Mouse (Mus musculus): ENCODE data around the gene Mamdc2.
A peak's percentile ranks its signal among the peaks of the same experiment; 100 is the strongest.

Gene Mamdc2

DNA sequence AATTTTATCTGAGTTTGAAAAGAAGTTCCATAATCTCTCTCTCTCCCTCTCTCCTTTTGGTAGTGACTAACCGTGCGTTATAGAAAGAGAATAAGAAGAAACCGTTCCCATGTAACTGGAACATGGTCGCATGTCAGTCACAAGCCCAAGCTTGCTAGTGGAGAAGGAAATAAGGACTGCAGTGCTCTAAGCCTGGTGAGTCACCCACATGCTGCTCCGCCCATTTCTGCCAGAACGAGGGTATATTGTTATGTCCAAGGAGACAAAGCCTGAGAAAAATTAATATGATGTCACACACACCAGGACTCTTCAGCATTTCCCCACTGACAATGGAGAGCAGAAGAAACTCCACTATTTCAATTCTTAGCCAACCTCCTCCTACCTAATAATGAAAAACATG is 93.5 kb downstream of the Mamdc2 start:
- DNase-seq: no peak

DNA sequence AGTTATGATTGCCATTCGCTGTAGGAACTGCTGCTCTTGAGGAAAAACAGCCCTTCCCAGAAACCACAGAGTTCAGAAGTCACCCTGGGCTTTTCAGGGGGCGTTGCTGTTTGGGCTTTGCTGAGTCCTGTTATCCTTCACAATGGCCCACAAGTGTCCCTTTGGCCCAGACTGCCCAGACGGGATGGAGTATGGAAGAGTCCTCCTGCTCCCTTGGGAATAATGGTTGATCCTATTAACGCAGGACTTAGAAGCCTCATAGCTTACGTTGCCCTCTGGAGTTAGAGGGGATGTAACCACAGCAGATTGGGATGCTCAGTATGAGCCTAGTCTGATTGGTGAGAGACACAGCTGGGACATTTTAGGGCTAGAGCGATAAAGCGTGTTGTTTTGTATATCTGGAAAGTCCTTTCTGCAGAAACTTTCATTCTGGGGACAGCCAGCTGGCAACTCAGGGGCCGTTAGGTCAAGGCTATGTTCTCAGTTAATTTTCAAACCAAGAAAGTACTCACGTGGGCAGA is 94.3 kb downstream of the Mamdc2 start:
- no peak for DNase-seq

DNA sequence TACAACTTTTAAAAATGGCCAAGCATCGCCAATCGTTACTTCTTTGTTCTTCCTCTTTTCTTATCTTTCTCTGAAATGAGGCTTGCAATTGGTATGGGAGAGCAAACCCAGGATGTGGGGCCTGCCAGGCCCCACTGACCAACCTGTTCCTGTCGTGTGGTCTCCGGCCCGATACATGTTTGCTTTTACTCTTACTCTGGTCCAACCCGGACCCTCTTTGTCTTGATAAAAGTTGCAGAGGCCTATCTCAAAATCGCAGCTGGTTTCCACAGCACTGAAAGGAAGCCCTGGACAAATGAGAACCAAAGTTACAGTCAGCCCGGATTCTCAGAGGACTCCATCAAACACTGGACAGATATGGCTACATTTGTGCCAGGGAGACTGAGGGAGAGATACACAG is 95.1 kb downstream of the Mamdc2 start:
- DNase-seq: no peak

DNA sequence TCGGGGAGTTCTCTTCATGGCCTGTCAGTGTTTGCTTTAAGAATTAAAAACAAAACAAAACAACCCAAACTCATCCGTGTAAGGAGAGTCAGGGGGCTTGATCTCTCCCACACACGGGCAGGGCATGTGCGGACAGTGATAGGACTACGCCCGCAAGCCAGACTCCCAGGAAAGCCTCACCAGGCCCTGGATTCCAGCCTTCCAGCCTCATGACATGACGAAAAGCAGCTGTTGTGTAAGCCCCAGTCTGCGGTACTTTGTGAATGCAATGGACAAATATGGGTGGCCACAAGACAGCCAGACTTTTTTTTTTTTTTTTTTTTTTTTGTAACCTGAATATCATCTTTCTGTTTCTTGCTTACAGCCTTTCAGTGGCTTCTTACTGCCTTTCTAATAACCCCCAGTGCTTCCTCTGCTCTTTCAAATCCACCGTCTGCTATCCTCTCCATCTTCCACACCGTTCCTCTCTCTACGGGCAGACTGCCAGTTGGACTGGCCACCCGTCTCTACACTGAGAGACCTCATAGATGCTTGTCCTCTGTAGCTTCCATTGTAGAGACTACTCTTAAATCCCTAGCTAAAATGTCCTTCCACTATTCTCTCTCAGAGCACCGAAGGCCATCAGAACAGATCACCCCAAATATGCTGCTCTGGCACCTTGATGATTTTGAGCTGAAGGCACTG is 96.3 kb downstream of the Mamdc2 start:
- DNase-seq: no peak

DNA sequence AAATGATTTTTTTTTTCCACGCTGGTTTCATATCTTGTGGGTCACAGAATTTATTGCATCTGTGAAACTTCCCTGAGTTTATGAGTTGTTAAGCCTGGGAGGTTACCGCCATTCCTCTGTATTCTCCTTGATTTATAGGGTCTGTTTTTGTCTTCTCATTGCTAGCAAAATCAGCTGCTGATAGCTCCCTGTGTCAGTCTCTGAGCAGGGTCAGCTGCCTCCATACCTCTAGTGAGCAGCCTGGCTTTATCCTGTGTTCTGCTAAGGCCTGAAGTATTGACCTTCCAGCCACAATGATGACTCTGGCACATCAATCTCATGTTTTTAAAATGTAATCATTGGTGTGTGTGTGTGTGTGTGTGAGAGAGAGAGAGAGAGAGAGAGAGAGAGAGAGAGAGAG is 98.3 kb downstream of the Mamdc2 start:
- DNase-seq: no peak

DNA sequence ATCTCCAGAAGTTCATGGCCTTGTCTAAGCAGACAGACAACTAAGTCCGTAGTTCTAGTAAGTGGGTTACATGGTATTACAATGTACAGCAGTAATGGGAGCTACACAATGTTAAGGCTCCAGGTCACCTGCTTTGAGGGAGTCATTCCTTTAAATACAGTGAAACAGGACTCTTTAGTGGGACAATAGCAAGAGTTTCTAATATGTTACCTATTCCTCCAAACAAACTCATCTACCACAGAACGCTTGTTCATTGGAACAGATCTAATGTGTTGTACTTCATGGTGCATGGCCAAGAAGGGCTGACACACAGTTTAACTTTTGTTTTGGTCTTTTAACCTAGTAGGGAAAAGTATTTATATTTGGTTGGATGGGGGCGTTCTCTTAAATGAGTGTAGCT is 105.5 kb downstream of the Mamdc2 start:
- no peak for DNase-seq

DNA sequence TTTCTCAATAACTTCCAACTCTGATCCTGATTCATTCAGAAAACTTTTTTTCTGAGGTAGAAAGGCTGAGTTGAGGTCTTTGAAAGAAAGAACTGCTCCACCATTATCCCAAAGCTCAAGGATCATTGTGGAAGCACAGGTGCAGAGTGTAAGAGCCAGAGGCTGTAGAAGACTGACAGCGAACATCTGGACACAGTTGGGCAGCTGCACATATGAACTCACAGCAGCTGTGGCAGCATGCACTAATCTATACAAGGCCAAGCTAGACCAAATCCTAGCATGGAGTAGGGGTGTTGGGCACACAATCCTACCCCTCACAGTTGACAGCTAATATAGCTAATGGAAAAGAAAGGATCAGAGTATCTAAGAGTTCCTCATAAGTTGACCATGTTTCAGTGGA is 115.4 kb downstream of the Mamdc2 start:
- no peak for DNase-seq

DNA sequence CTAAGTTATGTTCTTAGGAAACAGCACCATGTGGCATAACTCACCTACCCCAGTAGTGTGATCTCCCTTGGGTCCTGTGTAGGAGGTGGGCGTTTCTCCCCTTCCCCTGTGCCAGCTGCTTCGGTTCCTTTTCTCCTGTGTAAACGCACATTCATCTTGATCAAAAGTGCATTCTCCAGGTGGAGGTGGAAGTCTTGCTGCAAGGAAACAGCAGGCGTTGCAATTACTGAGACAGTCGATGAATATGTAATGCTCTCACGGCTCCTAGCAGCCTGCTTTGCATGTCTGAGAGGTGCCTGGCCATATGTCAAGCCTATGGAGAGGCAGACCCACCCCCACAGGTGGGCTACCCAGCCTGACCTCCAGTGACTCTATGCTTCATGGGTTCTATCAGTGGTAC is 117.4 kb downstream of the Mamdc2 start:
- no peak for DNase-seq

DNA sequence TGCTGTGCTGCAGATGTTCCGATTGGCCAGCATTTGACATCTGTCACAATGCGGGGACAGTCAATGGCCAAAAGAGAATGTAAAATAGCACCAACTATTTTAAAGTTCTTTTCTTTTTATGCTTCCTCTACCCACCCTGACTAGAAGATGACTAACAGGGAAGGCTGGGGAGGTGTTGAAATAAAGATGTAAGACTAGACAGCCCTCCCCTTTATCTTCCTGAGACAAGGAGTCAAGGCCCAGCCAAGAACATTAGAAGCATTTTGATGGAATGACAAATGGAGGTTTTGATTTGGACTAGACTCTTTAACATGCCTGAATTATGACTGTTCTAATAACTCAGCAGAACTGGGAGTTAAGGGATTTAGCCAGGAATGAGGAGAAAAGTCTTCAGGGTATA is 118.9 kb downstream of the Mamdc2 start:
- no peak for DNase-seq

DNA sequence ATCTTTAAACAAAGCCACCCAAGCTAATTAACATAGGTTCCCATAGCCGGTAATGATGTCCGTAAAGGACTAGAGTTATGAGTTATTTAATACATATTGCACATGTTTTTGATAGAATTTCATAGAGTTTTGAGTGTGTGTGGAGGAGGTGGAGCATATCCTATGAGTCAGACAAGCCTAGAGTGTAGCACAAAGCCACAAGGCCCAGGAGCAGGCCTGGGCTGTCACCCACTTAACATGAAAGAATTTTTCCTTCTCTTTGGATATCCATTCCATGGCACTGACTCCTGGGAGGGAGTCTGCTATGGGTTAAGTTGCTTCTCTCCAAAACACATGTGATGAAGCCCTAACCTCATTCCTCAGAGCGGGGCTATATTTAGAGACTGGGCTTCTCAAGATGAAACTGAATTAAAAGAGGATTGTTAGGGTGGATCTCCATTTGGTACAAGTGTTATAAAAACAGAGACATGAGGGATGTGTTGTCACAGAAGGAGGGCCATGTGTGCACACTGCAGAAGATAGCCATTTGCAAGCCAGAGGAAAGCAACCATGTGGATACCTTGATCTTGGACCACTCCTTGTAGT is 121.1 kb downstream of the Mamdc2 start:
- no peak for DNase-seq

DNA sequence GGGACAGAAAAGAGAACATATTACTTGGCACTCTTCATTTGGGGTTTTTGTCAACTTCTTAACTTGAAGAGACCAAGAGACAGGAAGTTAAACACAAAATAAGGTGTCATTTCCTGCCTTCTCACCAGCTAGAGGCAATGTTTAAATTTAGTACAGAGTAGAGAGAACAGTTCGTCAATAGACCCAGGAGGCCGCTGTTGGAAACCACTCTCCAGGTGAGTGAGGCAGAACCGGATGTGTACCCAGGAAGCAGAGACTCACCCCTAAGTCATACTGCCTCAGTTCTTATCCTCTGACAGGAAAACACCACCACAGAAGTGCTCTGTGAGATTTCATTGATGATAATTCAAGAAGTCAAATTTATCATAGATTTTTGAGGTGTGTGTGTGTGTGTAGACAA is 125.1 kb downstream of the Mamdc2 start:
- peak; percentile 76 for DNase-seq

DNA sequence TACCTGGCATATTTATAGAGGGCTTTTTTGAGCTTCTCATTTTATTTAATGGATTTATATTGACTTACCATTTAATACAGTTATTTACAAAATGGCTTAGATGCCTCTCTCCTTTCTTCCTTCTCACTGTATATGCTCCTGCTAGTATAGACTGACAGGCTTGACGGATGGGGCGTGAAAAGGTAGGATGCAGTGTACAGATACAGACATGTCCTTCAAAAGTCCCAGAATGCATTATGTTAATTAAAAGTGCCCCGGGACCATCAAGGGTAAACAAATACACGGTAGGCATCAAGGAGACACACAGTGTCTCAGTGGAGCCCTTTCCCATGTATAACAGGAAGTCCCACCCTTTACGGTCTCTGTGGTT is 130.3 kb downstream of the Mamdc2 start:
- DNase-seq: no peak

DNA sequence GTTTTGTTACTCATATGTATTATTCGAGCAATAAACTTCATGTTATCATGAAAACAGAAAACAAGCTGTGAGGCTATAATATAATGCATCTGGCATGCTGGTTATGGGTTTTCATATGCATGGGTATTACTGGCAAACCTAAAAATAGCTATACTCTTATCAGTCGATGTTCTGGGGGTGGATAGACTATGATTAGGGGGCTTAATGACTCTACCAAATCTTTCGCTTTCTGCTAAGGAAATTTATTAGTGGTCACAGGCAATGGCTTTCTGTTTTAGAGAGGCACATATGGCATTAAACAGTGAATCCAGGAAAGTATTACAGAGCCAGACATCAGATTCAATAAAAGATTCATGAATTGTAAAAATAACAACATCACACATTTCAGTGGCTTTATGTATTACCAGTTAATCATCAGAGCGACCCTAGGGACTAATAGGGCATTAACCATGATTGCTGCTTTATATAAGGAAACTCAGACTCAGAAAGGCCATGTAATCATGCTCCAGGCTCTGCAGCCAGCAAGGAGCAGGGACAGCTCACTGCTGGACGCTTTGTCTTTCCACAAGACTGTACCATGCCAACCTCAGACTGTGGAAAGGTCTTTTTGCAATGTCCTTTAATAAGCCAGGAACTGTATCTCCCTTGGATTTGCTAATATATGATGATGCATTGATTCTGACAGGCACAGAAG is 130.8 kb downstream of the Mamdc2 start:
- no peak for DNase-seq

DNA sequence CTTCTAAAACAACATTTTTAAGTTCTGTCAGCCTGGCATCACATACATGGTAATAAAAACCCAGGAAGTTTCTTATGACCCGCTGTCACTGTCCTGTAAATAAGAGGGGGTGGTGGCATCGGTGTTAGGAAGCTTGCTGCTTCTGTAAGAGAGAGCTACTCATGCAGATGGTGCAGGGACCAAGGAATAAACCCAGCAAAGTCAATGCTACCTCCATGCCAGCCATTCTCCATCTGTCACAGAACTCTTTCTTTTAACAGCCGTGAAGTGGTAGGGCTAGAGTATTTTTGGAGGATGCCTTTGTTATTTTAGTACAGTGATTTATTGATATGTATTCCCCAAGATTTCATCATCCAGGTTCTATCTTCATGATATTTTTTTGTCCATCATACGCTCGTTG is 131.4 kb downstream of the Mamdc2 start:
- no peak for DNase-seq

DNA sequence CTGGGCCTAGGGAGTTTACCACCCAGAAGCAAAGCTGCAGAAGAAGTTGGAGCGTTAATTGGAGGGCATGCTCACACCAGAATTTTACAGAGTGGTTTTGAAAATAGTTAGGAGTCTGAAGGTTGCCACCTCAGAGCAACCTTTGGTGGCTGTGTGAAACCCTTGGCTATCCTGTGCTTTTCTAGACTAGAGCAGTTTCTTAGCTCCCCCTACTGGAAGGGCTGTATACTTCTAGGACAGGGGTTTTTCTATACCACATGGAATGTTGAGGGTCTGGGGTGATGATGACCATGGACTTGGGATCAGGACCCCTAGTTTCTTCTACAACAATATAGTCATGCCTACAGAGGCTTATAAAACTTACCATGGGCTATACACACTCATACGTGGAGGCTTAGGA is 138.3 kb downstream of the Mamdc2 start:
- DNase-seq: no peak

DNA sequence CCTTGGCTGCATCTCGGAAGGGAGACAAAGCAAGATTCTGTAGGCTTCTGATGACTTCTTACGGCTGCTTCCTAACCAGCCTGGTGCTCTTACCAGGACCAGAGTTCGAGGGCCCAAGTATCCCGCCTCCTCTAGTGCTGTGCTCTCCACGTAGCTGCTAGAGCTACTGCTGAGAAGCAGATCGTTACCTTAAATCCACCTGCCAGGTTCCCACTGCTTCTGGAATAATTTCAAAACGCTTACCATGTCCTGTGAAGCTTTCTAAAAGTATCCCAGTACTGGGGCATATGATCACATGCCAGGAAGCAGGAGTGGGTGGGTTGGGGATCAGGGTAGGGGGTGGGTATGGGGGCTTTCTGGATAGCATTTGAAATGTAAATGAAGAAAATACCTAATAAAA is 141.6 kb downstream of the Mamdc2 start:
- DNase-seq: no peak

DNA sequence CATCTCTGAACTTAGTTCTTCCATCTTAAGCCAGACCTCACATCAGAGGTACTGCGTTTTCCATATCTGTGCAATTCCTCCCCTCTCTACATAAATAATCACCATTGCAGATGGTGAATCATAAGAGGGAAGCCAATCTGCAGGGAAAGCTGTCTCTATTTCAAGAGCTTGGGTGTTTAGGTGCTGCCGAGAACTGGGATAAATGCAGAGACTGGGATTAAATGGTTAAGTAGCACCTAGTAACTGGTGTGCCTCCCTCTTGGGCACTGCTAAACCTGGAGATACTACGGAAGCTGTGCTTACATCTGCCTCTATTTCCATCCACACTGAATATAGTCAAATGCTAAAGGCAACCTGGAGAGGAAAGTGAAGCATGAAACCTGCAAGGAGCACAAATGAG is 148.3 kb downstream of the Mamdc2 start:
- DNase-seq: no peak

DNA sequence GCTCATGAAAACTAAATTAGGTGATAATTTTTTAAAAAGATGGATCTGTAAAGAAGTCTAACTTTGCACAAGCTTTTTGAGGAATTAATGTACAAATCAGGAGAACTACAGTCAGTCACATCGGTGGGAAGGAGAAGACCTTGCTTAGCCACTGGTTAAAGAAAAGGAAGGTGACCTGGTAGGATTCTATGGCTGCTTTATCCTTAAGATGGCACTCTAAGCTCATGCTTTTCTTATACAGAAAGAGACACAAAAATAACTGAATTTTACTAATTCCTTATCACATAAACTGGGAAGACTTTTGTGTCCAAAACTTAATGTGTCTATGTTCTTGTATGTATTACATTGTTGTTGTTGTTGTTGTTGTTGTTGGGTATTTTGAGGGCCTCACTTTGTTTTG is 149.3 kb downstream of the Mamdc2 start:
- no peak for DNase-seq

DNA sequence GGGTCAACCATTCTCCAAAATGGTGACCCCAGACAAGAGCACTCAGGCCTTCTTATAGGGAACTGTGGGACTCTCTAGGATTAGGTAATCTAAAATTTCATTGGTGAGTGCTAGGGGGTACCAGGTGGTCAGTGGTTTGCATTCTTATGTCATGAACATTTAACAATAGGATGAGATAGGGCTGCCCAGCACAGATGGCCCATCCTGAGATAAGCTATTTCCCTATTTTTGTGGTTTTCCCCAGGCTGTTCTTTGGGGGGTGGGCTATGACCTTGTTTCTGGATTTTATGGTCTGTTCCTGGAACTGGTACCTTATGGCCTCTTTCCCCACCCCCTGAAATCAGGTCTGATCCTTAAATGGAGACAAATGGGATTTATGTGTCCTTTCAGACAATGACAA is 151.1 kb downstream of the Mamdc2 start:
- DNase-seq: no peak

DNA sequence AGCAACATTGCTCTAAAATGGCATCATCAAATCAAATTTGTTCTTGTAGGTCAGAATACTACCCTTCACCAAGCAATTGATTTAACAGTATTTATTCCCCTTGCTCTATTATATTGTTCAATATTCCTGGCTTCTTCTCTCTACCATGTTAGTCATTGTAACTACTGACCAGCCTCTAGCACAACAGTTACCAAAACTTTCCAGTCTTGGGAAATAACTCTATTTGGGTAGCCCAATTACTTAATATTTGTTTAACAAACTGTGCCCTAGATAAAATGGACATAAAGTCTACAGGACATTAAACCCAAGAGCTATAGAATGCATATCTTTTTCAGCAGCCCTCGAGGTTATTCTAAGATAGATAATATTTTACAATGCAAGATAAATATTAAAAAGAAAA is 159.0 kb downstream of the Mamdc2 start:
- DNase-seq: no peak

DNA sequence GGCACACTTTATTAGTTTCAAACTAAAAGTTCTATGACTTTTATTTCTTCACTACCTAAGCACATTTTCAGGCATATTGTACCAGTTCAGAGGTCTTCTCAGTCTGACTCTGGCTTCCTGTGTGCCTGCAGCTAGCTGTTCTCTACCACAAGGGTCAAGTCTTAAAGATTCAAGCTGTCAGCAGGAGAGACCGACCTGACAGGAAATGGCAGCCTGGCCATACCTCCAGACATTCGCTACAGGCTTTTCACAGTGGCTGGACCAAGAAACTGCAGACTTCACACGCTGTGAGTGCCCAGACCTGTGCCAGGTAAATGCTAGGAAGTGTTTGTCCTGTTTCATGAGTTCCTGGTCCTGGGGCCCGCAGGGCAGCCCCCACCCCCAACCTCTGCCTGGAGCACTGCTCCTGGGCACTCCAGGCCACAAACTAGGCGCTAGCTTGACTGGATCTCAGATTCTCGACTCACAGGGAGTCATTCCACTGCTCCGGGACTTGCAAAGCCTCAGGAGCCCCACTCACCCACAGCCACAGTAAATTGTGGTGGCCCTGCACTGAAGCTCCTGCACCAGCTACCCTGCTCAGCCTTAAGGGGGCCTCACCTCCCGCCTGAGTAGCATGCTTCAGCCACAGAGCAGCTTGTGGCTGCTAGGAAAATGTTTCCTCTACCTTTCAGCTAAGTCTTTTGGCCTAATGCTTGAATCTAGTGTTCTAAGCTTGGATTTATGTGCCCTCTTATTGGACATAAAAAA is 166.2 kb downstream of the Mamdc2 start:
- no peak for DNase-seq

DNA sequence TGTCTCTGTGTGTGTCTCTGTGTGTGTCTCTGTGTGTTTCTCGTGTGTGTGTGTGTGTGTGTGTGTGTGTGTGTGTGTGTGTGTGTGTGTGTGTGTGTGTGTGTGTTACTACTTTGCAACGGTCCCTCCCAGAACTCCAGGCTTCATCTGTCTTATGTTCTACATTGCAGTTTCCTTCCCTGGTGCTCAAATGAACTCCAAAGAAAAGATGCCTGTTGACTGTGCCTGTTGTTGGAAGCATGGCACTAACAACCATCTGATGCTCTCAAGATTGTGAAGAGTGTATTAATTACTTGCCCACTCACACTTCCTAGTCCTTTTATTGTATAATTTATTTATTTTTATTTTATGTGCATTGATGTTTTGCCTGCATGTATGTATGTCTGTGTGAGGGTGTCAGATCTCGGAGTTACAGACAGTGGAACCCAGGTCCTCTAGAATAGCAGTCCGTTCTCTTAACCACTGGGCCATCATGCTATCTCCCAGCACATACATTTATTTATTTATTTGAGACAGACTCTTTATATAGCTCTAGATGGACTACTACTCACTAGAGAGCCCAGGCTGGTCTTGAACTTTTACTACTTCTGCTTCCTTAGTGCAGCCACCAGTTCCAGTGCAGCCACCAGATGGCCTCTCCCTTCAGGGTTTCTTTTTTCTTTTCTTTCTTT is 174.1 kb downstream of the Mamdc2 start:
- DNase-seq: no peak
